16 mouse cellular contexts compared by ENCODE assay signal in the genomic region with DNA sequence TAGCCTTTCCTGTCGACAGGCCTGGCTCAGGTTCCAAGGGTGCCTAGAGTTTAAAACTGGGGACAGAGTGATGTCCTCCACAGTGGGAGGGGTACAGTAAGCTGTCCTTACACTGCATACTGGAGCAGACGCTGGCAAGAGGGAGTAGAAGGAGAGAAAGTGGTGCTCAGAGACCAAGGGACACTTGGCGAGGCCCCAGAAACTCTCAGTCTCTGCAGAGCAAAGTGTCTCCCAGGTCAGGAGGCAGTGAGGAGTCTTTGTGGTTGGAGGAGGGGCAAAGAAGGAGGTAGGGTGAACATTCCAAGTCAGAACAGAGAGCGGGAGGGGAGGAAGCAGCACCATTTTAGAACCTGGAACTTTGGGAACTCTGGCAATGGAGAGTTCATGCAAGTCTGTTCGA.
"Had no signal": no experiment of that assay in that cellular context is flagged by ENCODE, and none has a peak within 500 bp of the region (broad histone marks: within the 10 kb centered on the region; RNA-seq: fewer than 3 reads in every experiment).

No protein-coding gene starts in this region.

- H3K9me3 ChIP-seq: liver, embryonic 13.5 days; midbrain, embryonic 15.5 days; neural tube, embryonic 13.5 days had no signal

- H3K4me1 ChIP-seq: liver, embryonic 13.5 days had no signal

- H3K36me3 ChIP-seq: liver, embryonic 13.5 days; midbrain, embryonic 15.5 days; neural tube, embryonic 13.5 days had no signal

- H3K9ac ChIP-seq: liver, embryonic 13.5 days; liver, postnatal 0 days; midbrain, embryonic 15.5 days; neural tube, embryonic 13.5 days had no signal

- ATAC-seq: liver, postnatal 0 days; midbrain, embryonic 15.5 days had no signal

- DNase-seq: liver; liver, embryonic 13.5 days; liver, postnatal 0 days; lung, postnatal 10 days; retina, postnatal 1 day; right cerebral cortex, postnatal 4 days; spleen, adult 18-20 months; thymus, adult 18-20 months; thymus, postnatal 14 days had no signal

- H3K4me2 ChIP-seq: liver, embryonic 13.5 days; midbrain, embryonic 11.5 days; midbrain, embryonic 15.5 days; neural tube, embryonic 13.5 days had no signal

- H3K4me3 ChIP-seq: left cerebral cortex, adult 2 months; liver, embryonic 13.5 days; megakaryocyte, embryonic 14.5 days; midbrain, embryonic 15.5 days; neural tube, embryonic 13.5 days had no signal

- H3K27ac ChIP-seq: kidney, postnatal 0 days; left cerebral cortex, adult 2 months; liver, embryonic 13.5 days; macrophage; midbrain, embryonic 15.5 days; neural tube, embryonic 13.5 days had no signal
